Mouse (Mus musculus): Measurements from ENCODE around the gene Gmpr2. TPM values are rescaled to one million over a fixed set of nuclear protein-coding genes. Genes with fewer than 3 reads are reported as not detected.

The Gmpr2 gene
- total and polyA plus RNA-seq, 2 experiments from 2014 or later, result 19.9 to 40.9 TPM

DNA sequence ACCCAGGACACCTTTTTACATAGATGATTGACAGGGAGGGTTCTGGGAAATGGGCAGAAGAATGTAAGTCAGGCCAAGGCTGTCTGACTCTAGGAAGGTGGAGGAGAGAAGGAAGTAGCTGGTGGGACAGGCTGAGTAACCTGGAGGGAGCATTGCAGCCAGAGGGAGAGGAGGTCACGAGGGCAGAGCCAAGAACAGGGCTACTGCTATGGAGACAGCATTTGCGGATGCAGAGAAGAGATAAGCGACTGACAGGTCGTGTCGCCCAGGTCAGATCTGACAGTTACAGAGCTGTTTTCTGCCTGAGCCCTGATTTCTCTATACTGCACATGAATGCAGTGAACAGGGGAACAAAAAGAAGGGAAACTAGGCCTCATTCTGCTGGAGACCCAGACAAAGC lies 35.7 kb downstream of the Gmpr2 start:
- TF ChIP-seq CTCF (IDR thresholded peaks at IDR 0.05; ENCODE audit: low read depth), result no peak
- ATAC-seq, result no peak
- WGBS, result 86% methylated on average over 5 of the region's 5 CpGs
- DNase-seq, result no peak
- H3K27me3 ChIP-seq (ENCODE audit: insufficient read depth, low read length), result no peaks in the 10 kb centered on the region
- H3K9me3 ChIP-seq (ENCODE audit: low read length), result no peaks in the 10 kb centered on the region
- no peak overlapping the region for H3K4me2 ChIP-seq (ENCODE audit: low read depth)
- H3K4me3 ChIP-seq (ENCODE audit: low read depth, low read length), result no peak overlapping the region
- H3K9ac ChIP-seq, result no peak overlapping the region
- no peaks in the 10 kb centered on the region for H3K36me3 ChIP-seq (ENCODE audit: insufficient read depth)
- H3K4me1 ChIP-seq (ENCODE audit: insufficient read depth), result no peaks in the 10 kb centered on the region
- H3K27ac ChIP-seq (ENCODE audit: low read depth, low read length), result no peak overlapping the region

DNA sequence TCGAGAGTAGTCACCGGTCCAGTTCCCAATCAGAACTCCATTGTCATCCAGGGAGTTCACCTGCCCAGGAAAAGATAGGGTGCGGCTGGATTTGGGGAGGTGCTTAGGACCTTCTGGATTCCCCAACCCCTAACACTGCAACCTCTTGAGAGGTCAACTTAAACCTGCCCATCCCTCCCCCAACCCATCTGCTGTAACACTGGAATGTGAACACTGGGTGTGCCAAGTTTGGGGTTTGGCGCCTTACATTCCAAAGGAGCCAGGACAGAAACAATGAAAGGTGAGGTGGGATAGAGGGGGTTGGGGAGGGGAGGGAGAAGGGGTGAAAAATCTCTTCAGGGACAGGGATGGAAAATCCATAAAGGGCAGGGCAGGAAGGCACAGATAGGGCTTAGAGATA lies 37.8 kb downstream of the Gmpr2 start:
- Histone ChIP-seq H3K9me3 (ENCODE audit: low read length) (no peaks in the 10 kb centered on the region), H3K27me3 (ENCODE audit: insufficient read depth, low read length) (peaks cover 6% of the 10 kb centered on the region; the same call in 1 of the 2 replicates), H3K9ac (no peak overlapping the region), H3K4me3 (ENCODE audit: low read depth, low read length) (no peak overlapping the region), H3K4me1 (ENCODE audit: insufficient read depth) (no peaks in the 10 kb centered on the region), H3K36me3 (ENCODE audit: insufficient read depth) (no peaks in the 10 kb centered on the region), H3K27ac (ENCODE audit: low read depth, low read length) (no peak overlapping the region), H3K4me2 (ENCODE audit: low read depth) (no peak overlapping the region)
- no peak for ATAC-seq
- DNase-seq, result no peak
- WGBS, result 84% methylated on average over 4 of the region's 4 CpGs
- TF ChIP-seq CTCF (IDR thresholded peaks at IDR 0.05; ENCODE audit: low read depth), result no peak

DNA sequence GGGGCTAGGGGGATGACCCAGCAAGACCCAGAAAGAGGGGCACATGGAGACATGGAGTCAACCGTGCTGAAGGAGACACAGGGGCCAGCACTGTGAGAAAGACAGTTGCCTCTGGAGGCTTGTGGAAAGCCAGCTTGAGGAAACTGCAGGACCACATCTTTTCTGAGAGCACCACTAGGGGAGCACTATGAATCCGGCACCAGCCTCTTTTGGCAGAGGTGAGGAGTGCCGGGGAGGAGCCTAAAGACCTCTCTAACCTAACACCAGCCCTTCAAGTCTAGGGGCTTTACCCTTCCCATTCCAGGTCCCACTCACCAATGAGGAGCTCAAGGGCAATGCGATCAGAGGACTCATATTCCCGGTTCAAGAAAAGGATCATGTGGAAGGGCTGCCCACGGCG lies 40.0 kb downstream of the Gmpr2 start:
- Histone ChIP-seq H3K27me3 (ENCODE audit: insufficient read depth, low read length) (peaks cover 6% of the 10 kb centered on the region; the same call in 1 of the 2 replicates), H3K27ac (ENCODE audit: low read depth, low read length) (no peak overlapping the region), H3K9ac (no peak overlapping the region), H3K4me3 (ENCODE audit: low read depth, low read length) (no peak overlapping the region), H3K9me3 (ENCODE audit: low read length) (no peaks in the 10 kb centered on the region), H3K36me3 (ENCODE audit: insufficient read depth) (peaks cover 8% of the 10 kb centered on the region), H3K4me1 (ENCODE audit: insufficient read depth) (no peaks in the 10 kb centered on the region), H3K4me2 (ENCODE audit: low read depth) (no peak overlapping the region)
- ATAC-seq, result no peak
- 85% methylated on average over 7 of the region's 7 CpGs for WGBS
- TF ChIP-seq CTCF (IDR thresholded peaks at IDR 0.05; ENCODE audit: low read depth), result no peak
- DNase-seq, result no peak

DNA sequence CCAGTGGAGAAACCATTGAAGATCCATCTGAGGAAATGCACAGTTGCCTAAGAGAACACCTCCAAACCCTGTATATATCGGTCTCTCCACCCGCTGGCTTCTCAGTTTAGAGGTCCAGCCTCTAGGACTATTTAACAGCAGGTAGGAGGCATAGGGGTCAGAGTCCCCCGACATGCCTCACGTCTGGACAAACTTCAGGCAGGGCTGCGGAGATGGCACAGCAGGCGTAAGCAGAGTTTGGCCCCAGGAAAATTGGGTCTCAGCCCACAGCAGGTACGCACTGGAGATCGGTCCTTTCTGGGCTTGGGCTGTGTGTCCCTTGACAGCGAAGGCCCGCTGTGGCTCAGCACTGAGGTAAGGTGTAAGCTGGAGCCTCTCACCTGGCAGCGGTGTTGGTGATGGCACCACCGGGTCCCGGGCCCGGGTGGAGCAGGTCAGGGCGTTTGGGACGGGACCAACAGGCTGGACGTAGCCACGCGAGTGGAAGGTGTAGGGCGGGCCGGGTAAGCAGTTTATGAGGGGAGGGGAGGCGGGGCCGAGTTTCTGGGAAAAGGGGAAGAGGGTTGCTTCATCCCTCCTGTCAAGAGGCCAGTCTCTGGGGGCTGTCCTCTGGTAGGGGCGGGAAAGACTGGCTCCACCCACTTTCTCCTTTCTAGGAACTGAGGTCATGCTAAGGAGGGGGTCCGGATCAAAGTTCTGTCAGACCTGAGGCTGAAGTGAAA lies 41.4 kb downstream of the Gmpr2 start:
- Histone ChIP-seq H3K4me2 (ENCODE audit: low read depth) (no peak overlapping the region), H3K4me3 (ENCODE audit: low read depth, low read length) (no peak overlapping the region), H3K27me3 (ENCODE audit: insufficient read depth, low read length) (peaks cover 6% of the 10 kb centered on the region; the same call in 1 of the 2 replicates), H3K27ac (ENCODE audit: low read depth, low read length) (no peak overlapping the region), H3K9ac (no peak overlapping the region), H3K36me3 (ENCODE audit: insufficient read depth) (peaks cover 19% of the 10 kb centered on the region), H3K9me3 (ENCODE audit: low read length) (no peaks in the 10 kb centered on the region), H3K4me1 (ENCODE audit: insufficient read depth) (no peaks in the 10 kb centered on the region)
- WGBS, result 14% methylated on average over 24 of the region's 25 CpGs
- DNase-seq (no peak), ATAC-seq (no peak)
- TF ChIP-seq CTCF (IDR thresholded peaks at IDR 0.05; ENCODE audit: low read depth), result no peak

DNA sequence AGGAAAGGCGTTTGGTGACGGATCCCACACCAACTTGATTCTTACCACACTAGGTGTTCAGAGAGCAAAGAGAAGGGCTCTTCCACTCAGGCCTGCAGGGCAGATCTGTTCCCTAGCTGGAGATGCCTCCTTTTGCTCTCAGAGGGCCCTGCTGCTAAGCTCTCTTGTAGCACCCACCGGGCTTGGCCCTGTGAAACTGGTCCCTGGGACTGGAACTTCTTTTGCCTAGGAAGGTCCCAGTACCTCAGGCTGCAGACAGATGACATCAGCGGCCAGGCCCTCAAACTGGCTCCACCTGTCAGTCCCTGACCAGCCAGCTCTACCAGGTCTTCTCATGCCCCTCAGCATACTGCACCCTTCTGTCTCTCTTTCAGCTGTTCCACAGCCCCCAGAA lies 42.0 kb downstream of the Gmpr2 start, which contains the start of gene Tgm1:
TSS of gene Tgm1 (minus strand) at position 198 of the 394 bp plus-strand sequence.
- Histone ChIP-seq H3K4me2 (ENCODE audit: low read depth) (no peak within 1 kb of the TSS), H3K9ac (no peak within 1 kb of the TSS), H3K4me1 (ENCODE audit: insufficient read depth) (no peaks in the 10 kb centered on the region), H3K9me3 (ENCODE audit: low read length) (no peaks in the 10 kb centered on the region), H3K4me3 (ENCODE audit: low read depth, low read length) (no peak within 1 kb of the TSS), H3K27me3 (ENCODE audit: insufficient read depth, low read length) (peaks cover 6% of the 10 kb centered on the region; the same call in 1 of the 2 replicates), H3K27ac (ENCODE audit: low read depth, low read length) (no peak within 1 kb of the TSS), H3K36me3 (ENCODE audit: insufficient read depth) (peaks cover 24% of the 10 kb centered on the region)
- DNase-seq, result no peak
- TF ChIP-seq CTCF (IDR thresholded peaks at IDR 0.05; ENCODE audit: low read depth), result no peak
- 37% methylated on average over 4 of the region's 4 CpGs for WGBS
- no peak for ATAC-seq

DNA sequence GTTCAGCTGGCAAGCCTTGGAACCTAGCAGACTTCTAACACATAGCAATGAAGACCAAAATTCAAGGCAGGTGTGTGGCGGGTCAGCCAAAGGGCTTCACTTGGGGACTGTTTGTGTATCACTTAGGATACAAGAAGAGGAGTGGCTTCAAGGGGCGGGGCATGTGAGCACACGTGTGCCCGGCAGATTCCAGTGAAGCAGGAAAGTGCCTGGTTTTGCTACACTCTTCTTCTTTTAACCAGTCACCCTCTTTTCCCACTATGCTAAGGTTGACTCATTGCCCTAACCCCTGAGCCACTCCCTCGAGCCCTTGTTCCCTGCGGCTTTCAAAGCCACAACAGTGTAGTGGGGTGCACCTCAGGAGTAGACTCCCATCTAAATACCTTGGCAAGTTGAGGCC lies 43.2 kb downstream of the Gmpr2 start:
- no peak for DNase-seq
- no peak overlapping the region for H3K9ac ChIP-seq
- ATAC-seq, result no peak
- H3K27me3 ChIP-seq (ENCODE audit: insufficient read depth, low read length), result peaks cover 6% of the 10 kb centered on the region; the same call in 1 of the 2 replicates
- H3K36me3 ChIP-seq (ENCODE audit: insufficient read depth), result peaks cover 31% of the 10 kb centered on the region
- TF ChIP-seq CTCF (IDR thresholded peaks at IDR 0.05; ENCODE audit: low read depth), result no peak
- no peak overlapping the region for H3K4me2 ChIP-seq (ENCODE audit: low read depth)
- no peaks in the 10 kb centered on the region for H3K9me3 ChIP-seq (ENCODE audit: low read length)
- no peaks in the 10 kb centered on the region for H3K4me1 ChIP-seq (ENCODE audit: insufficient read depth)
- H3K4me3 ChIP-seq (ENCODE audit: low read depth, low read length), result no peak overlapping the region
- WGBS, result 45% methylated on average over 6 of the region's 6 CpGs
- no peak overlapping the region for H3K27ac ChIP-seq (ENCODE audit: low read depth, low read length)

DNA sequence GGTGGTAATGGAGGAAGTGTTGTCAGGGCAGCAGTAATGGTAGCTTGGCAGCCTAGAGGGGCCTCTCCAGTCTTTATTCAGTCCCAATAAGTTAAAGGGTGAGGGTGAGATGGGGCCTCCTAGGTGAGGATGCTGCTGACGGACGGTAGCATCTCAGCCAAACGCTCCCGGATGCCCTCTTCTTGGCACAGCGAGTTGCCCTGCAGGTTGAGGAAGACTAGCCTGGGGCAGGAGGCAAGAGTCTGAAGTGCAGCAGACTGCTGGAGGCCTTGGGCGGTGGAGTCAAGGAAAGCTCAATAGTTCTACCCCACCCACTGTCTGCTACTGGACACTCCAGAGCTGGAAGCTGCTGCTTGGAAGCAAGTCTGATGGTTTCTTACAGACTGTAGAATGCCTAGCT lies 44.5 kb downstream of the Gmpr2 start:
- ATAC-seq, result no peak
- no peak overlapping the region for H3K4me2 ChIP-seq (ENCODE audit: low read depth)
- H3K9ac ChIP-seq, result no peak overlapping the region
- no peaks in the 10 kb centered on the region for H3K9me3 ChIP-seq (ENCODE audit: low read length)
- WGBS, result 91% methylated on average over 6 of the region's 6 CpGs
- no peak for DNase-seq
- TF ChIP-seq CTCF (IDR thresholded peaks at IDR 0.05; ENCODE audit: low read depth), result no peak
- no peak overlapping the region for H3K27ac ChIP-seq (ENCODE audit: low read depth, low read length)
- H3K4me1 ChIP-seq (ENCODE audit: insufficient read depth), result no peaks in the 10 kb centered on the region
- H3K27me3 ChIP-seq (ENCODE audit: insufficient read depth, low read length), result peaks cover 6% of the 10 kb centered on the region; the same call in 1 of the 2 replicates
- peaks cover 31% of the 10 kb centered on the region for H3K36me3 ChIP-seq (ENCODE audit: insufficient read depth)
- no peak overlapping the region for H3K4me3 ChIP-seq (ENCODE audit: low read depth, low read length)

Data from forebrain, postnatal 0 days (tissue).